Mouse (Mus musculus): ENCODE results near the gene Hist1h1a. TPM values are rescaled to one million over a fixed set of nuclear protein-coding genes. Genes with fewer than 3 reads are reported as not detected.
A peak's percentile ranks its signal among the peaks of the same experiment; 100 is the strongest.
"Not testable (repeated sequence)": the region's sequence is repeated elsewhere in the genome, so short reads cannot be mapped to it uniquely, and the experiment has no call there.

Hist1h1a gene
- polyA plus RNA-seq, 2 experiments from 2014 or later = 5.1 to 7.8 TPM

DNA sequence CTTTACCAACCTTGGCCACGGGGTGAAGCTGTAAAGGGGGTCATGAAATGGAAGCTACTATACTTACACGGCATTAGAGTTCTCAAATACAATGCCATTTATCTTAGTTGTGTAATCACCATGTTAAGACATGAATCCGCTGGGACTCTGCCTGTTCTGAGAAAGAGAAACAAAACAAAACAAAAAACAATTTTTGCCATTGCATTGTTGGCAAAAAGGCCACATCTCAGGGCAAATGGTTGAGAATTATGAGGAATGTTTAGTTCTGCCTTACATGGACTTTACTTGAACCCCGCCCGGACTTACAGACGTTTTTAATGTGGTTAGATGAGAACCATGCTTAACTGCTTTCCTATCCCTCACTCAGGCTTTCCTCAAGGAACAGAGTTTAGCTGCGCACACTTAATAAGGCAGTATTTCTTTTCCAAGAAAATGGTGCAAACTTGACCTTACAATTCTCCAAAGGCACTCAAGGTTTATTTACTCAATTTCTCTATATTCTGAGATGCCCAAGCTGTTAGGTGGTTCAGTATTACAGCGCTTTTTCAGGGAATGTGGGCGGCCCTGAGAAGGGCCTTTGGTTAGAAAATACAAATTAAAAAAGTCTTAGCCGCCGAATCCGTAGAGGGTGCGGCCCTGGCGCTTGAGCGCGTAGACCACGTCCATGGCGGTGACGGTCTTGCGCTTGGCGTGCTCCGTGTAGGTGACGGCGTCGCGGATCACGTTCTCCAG, 3.1 kb upstream of the Hist1h1a start:
- ATAC-seq = no peak

- ATAC-seq = peak; percentile 62
These were observed 2.2 kb upstream of the Hist1h1a start, which contains the start of gene Hist1h4a for GRCm38 (mm10) chr13:23760972-23761864. Hist1h4a (minus strand) TSS chr13:23761230.

- ATAC-seq = peak; percentile 68
These were observed 1.3 kb upstream of the Hist1h1a start, which contains the start of gene Hist1h3a for GRCm38 (mm10) chr13:23761871-23762821. Hist1h3a (minus strand) TSS chr13:23762386.

- no peak for ATAC-seq
These were observed 252 bp upstream of the Hist1h1a start for GRCm38 (mm10) chr13:23763242-23763585.

- ATAC-seq = no peak
These were observed 1.1 kb downstream of the Hist1h1a start for GRCm38 (mm10) chr13:23764324-23765171.

GRCm38 (mm10) chr13:23765172-23765513, 1.7 kb downstream of the Hist1h1a start:
- ATAC-seq = no peak

DNA sequence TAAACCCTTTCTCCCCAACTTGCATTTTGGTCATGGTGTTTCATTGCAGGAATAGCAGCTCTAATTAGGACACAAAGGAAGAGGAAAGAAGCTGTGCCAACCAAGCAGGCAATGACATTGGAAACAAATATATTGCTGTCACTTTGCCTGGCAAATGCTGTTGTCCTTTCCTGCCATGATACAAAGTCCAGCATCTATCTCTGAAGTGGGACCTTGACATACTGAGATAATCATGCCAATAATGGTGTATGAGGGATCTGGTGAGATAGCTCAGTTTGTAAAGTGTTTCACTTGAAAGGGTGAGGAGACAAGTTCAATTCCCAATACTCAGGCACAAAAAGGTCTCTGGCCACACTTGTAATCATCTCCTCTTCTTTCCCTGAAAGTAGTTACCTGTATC, 3.3 kb downstream of the Hist1h1a start:
- ATAC-seq = no peak

GRCm38 (mm10) chr13:23768834-23769397, 5.5 kb downstream of the Hist1h1a start:
- no peak for ATAC-seq

- ATAC-seq = not testable (repeated sequence)
These were observed 6.1 kb downstream of the Hist1h1a start, which contains the start of gene Trim38 for GRCm38 (mm10) chr13:23769613-23770012. Trim38 (plus strand) TSS chr13:23769913.

GRCm38 (mm10) chr13:23772561-23773313, 9.3 kb downstream of the Hist1h1a start:
- ATAC-seq = no peak

DNA sequence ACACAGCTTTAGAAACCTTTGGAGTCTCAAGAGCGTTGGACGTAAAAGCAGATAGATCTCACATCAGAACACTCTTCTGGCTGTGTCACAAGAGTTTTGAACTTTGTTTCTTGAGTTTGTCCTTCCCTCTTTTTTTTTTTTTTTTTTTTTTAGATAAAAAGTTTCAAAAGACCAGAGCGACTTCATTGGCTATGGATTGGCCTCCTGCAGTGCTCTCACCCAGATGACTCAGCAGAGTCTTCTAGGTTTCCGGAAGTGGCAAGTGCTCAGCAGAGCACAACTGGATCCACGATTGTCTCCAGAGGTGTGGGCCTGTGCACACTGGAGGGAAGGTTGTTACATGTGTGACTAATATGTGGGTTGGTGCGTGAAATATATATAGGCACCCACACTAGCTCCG, 14.9 kb downstream of the Hist1h1a start:
- ATAC-seq = no peak

DNA sequence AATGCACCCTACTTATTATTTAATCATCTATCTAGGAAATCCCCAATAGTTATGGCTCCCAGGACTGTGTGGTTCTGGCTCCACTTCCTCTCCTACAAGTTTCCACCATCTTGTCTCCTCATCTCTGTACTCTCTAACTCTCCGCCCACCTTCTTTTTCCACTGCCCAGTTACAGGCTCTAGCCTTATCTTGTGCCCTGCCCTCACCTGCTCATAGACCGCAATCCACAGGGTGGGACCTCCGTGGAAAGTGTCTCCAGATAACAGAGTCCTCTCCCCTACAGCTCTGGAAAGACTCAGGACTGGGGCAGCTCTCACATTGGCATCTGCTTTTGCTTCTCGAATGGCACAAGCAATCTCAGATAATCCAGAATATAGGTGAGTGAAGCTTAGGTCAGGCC, 15.6 kb downstream of the Hist1h1a start:
- ATAC-seq = no peak

DNA sequence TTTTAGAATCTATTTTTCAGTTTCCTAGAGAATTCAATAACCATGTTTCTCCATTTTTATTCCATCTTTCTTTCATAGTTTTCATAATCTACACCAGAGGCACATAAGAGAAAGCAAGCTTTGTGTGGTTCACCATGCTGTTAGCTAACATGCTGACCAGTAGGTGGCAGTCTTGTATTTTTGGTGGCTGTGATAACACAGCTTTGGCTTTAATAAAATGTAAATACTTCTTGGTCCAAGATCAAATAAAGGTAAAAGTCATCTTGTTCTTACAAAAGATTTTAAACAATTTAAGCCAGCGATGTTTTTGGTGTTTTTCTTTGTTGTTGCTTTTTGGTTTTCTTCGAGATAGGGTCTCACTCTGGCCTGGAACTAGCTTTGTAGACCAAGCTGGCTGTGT, 29.1 kb downstream of the Hist1h1a start:
- ATAC-seq = no peak

DNA sequence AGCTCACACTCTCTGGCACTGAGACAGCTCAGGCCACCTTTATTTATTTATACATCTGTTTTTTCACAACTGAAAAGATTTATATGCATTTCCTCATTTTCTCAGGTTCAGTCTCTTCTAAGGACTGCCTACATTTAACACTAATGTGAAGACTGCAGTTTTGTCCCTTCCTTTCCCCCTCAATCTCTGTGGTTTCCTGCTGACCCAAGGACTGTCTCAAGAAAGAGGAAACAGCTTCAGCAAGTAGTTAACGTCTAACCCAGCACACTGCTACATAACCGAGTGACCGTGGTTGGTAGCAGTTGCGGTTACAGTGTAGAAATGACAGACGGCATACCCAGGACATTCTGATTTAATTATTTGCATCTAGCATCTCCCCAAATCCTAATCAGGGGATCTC, 35.9 kb downstream of the Hist1h1a start:
- no peak for ATAC-seq

GRCm38 (mm10) chr13:23804532-23804931, 41.1 kb downstream of the Hist1h1a start:
- ATAC-seq = no peak

DNA sequence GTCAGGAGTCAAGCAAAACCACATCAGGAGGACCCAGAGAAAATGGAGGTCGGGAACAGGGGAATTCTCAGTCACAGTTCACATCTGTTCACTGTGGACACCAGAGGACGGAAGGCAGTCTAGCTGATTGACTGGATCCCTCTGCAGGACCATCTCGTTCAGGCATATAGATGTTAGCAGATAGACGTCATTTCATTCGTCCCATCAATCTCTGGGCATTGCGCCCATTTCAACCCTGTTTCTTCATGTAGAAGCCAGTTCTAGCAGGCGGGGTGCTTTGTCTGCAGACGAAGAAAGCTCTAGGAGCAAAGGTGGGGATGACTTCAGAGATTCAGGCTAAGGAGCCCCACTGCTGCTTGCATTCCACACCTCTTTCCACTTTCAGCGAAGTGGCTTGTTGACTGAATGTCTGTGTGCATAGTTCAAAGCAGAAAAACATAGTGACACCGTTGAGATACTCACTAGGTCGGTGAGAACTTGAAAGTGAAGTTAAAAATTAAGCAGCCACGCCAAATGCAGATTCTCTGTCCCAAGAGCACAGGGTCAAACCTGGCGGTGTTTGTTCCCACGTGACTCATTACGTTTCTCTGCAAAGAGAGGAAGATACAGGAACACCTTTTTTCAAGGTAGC, 43.1 kb downstream of the Hist1h1a start, which contains the start of gene Slc17a2:
Gene Slc17a2 (plus strand): TSS at position 572 of the 631 bp plus-strand sequence.
- ATAC-seq = no peak
